Mouse (Mus musculus) neutrophil, adult 5-6 weeks (primary cell): ENCODE data around the gene Gm7247. TPM values are rescaled to one million over a fixed set of nuclear protein-coding genes. Genes with fewer than 3 reads are reported as not detected.
"Not testable (repeated sequence)": the region's sequence is repeated elsewhere in the genome, so short reads cannot be mapped to it uniquely, and the experiment has no call there.

ENCODE experiments used
- ATAC-seq: fragments of 151-379, 151-347 bp; 2 replicates; pipeline ENCODE4 v1.8.0; 2017; ENCODE audit warnings: mild to moderate bottlenecking, moderate TSS enrichment; ENCODE audit not compliant: insufficient number of reproducible peaks, poor library complexity, low FRiP score, severe bottlenecking; ENCODE audit errors: extremely low read depth
- total RNA-seq: library from RNA; stranded (forward); fragments of 200-1000 nt; gene quantifications from 2 replicates; pipeline ENCODE4 v1.2.3, GENCODE M21; 2017

Gene Gm7247
- total RNA-seq: not detected in 2 replicates

DNA sequence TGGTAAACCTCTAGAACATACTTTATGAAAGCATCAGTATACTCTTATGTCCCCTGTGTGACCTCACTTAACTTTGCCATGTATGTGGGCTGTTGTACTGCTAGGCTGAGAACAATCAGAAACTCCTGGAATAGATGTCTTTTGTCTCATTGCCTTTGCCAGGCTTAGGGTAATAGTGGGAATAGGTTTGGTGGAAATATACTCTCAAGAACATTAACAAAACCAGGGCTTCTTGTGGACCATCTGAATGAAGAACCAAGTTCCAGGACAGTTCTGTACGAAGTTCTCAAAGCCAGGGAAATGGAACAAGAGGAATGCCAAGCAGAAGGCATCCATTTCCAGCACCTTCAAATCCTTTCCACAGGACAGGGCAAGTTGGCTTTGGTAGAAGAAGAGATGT lies at the start of gene Gm7247:
Gene Gm7247, plus strand, starts transcription at position 301 of the 400 bp plus-strand sequence.
- ATAC-seq: no peak

DNA sequence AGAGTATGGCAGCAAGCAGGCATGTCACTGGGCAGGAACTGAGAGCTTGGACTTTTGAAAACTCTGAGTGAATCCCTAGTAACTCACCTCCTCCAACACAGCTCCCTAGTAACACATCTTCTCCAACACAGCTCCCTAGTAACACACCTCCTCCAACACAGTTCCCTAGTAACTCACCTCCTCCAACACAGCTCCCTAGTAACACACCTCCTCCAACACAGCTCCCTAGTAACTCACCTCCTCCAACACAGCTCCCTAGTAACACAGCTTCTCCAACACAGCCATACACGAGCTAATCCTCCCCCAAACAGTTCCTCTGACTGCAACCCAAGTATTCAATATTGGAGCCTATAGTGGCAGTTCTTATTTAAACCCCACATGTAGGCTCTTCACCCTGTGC lies 37.6 kb upstream of the Gm7247 start:
- no peak for ATAC-seq

DNA sequence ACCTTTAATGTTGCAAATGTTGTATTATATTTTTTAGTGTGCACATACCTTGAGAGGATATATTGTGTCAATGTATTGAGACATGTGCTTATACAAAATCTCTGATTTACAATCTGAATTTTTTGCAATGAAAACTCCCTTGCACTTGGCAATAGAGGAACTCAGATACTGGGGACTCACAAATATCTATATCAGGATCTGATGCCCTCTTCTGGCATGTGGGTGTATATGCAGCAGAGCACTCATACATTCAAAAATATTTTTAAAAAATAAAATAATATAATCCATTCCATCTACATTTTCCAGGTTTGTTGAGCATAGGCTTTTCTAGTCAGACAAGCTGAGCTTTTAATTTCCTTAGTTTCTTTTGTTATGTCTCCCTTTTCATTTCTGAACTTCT lies 15.5 kb upstream of the Gm7247 start:
- ATAC-seq: no peak

DNA sequence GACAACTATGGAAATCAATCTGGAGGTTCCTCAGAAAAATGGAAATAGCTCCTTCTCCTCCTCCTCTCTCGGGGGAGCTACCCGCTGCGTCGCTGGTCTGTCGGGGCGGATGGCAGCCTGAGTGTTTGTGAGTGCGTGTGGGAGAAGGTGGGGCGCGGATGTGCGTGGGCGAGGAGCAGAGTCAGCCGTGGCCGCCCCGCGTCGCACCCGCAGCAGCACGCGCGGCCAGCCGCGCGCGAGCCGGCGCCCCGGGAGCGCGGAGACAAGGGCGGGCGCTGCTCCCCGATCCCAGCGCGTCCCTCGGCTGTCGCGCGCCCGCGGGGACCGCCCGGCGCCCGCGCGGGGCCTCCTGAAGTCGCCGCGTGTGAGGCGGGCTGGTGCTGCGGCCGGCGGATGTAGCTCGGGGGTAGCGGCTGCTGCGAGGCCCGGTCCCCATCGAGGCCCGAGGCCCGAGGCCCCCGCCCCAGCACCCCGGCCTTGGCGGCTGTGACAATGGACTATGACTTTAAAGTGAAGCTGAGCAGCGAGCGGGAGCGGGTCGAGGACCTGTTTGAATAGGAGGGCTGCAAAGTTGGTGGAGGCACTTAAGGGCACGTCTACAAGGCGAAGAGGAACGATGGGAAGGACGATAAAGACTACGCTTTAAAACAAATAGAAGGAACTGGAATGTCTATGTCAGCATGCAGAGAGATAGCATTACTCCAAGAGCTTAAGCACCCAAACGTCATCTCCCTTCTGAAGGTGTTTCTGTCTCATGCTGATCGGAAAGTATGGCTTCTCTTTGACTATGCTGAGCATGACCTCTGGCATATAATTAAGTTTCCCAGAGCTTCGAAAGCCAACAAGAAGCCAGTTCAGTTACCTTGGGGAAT lies 3.2 kb upstream of the Gm7247 start:
- no peak for ATAC-seq

DNA sequence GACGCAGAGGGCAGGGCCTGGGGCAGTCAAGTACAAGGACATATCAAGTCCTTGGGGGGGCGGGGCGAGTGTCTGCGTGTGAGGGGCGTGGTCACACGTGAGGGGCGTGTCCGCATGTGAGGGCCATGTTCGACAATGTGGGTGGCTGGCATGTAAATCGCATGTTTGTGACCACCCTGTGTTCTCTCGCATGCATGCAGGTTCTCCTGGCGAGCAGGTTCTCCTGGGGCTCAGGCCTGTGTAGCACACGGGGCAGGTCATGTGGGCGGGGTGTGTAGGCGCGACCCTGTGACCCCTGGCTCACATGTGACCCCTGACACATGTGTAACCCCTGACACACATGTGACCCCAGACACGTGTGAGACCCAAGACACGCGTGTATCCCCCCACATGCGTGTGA lies 21.2 kb downstream of the Gm7247 start:
- ATAC-seq: no peak

DNA sequence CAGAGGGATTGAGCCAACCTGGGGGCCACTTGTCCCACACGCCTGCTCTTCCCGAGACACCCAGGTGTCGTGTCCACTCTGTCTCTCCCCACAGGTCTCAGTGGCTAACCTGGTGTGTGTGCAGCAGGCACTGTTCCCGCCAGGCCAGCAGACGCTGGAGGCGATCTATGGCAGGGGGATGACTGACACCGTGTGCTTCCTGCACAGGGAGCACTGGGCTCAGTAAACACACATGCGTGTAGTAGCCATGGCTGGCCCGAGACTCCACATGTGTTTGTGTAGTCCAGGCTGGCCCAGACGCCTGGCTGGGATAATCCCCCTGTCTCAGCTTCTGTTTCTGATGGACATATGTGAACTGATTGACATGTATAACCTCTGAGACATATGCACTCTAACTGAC lies 22.8 kb downstream of the Gm7247 start:
- ATAC-seq: no peak

DNA sequence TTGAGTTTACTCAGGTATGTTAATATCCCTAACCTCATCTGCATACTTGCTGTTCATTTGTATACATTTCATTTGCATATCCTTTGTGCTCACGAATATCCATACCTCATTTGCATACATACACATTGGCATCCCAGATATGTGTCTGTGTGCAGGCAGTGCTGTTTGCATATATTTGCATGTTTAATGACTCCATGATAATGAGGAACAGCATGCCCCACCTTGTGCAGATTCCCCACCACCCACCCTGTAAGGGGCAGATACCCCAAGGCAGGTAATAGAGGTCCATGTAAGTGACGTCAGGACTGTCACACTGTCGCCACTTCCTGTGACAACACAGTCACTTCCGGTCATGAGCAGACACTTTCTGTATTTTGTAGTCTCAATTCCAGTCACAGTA lies 24.2 kb downstream of the Gm7247 start:
- ATAC-seq: no peak

DNA sequence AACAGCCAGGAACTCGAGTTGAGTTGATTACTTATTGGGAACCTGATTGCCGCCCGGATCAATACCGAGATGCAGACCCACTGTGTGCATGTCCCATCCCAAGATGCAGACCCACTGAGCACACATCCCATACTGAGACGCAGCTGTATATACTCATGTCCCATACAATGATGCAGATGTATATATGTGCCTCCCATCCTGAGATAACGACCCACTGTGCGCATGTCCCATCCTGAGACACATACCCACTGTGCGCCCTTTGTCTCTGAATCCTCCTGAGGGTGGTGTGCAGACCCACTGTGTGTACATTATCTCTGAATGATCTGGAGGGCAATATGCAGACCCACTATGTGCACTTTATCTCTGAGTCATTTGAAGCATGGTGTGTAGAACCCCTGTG lies 26.2 kb downstream of the Gm7247 start:
- no peak for ATAC-seq

DNA sequence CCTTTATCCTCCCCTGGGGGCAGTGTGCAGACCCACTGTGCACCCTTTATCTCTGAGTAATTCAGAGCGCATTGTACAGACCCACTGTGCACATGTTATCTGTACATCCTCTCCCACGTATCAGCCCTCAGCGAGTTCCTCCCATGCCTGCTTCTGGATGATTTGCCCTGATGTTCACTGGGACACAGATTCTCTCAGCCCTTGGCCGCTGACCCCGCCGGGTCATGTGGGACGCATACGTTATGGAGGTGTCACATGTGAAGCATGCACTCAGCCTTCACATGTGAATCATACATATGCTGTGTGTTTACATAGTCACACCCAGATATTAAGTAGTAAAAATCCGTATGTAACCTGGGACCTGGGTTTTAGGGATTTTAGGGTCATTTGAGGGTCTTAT lies 26.7 kb downstream of the Gm7247 start:
- no peak for ATAC-seq

DNA sequence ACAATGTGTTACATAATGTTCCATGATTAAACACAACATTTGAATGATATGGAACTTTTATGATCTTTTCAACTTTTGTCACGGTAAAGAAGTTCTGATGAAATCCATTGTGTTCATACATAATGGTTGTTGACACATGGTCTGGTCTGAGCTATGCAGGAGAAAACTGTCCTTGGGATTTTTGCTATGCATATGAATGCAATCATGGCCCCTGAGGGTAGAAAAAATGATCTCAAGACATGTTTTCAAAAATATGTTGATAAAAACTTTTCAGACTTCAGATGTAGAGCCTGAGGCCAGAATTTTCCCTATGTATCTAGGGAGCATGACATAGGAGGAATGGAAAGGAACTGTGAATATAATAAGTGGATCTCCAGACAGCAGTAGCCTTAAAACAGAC lies 49.0 kb downstream of the Gm7247 start, which contains the start of gene Vmn2r88:
Gene Vmn2r88, plus strand, starts transcription at position 301 of the 400 bp plus-strand sequence.
- no peak for ATAC-seq

DNA sequence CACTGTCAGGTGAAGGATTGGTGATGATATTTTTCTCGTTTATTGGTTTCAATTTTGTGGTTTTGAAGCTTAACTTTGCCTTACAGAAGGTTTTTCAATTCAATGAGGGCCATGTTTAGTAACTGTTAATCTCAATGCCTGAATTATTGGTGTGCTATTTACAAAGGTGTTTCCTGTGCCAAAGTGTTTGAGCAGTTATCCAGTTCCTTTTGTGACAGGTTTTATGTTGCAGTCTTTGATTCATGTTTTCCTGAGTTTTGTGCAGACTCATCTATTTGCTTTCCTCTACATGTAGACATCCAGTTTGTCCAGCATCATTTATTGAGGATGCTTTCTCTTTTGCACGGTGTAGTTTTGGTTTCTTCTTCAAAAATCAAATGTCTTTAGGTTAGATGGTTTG lies 62.3 kb downstream of the Gm7247 start:
- ATAC-seq: no peak

DNA sequence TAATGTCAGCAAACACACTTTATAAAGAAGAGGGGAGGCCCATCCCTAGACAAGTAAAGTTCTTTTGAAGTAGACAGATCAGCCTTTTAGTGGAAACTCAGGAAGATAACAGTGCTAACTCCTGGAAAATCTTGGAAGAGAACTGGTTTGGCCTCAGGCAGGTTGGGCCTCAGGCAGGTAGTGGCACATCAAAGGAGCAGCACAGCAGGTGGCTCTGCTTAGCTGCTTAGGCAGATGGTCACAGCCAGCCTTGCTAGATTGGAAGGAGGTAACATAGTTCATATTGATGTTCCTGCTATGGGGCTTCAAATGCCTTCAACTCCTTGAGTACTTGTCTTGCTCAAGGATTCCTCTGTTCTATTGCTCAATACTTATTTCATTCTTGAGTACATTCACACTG lies 68.6 kb downstream of the Gm7247 start:
- not testable (repeated sequence) for ATAC-seq

DNA sequence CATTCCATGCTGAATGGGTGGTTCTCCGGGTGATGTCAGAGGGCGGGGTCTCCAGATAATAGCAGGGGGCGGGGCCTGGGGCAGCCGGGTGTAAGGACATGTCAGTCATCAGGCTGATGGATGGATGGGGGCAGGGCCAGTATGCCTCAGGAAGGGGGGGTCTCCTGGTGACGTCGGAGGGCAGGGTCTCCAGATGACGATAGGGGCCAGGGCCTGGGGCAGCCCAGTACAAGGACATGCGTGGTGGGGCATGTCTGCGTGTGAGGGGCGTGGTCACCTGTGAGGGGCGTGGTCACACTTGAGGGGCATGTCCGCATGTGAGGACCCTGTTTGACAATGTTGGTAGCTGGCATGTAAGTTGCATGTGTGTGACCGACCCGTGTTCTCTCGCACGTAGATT lies 73.0 kb downstream of the Gm7247 start:
- no peak for ATAC-seq

DNA sequence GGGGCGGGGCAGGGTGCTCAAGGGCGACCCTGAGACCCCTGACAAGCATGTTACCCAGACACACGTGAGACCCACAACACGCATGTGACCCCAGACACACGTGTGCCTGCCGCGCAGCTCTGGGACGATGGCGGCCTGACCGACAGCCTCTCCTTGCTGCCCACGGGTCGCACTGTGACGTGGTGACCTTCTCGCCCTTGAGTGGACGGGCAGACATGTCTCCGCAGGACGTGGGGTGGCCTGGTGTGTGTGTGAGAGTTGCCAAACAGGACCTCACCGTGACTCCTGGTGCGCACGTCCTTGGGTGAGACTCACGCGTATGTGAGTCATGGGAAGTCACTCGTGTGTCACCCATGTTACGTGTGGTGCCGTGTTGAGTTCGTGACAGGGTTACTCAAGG lies 73.5 kb downstream of the Gm7247 start:
- no peak for ATAC-seq

DNA sequence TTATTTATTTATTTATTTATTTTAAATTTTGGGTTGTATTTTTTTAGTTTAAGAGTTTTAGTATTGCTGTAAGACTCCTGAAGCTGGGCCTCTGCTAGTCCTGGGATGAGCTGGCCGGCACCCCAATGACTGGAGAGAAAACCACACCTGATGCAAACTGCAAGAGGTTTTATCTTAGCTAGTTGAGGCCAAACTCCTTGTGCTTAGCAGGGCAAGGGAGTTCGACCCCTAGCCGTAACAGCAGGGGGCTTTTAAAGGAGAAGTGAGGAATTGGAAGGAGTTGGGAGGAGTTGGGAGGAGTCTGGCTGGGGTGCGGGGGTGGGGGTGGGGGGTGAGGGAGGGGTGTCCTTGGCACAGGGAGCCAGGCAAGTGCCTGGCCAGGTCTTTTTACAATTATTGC lies 77.4 kb downstream of the Gm7247 start:
- ATAC-seq: no peak

DNA sequence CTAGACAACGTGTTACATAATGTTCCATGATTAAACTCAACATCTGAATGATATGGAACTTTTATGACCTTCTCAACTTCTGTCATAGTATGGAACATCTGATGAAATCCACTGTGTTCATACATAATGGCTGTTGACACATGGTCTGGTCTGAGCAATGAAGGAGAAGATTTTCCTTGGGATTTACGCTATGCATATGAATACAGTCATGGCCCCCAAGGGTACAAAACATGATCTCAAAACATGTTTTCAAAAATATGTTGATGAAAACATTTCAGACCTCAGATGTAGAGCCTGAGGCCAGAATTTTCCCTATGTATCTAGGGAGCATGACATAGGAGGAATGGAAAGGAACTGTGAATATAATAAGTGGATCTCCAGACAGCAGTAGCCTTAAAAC lies 90.0 kb downstream of the Gm7247 start, which contains the start of gene Vmn2r89:
Gene Vmn2r89, plus strand, starts transcription at position 301 of the 400 bp plus-strand sequence.
- not testable (repeated sequence) for ATAC-seq

DNA sequence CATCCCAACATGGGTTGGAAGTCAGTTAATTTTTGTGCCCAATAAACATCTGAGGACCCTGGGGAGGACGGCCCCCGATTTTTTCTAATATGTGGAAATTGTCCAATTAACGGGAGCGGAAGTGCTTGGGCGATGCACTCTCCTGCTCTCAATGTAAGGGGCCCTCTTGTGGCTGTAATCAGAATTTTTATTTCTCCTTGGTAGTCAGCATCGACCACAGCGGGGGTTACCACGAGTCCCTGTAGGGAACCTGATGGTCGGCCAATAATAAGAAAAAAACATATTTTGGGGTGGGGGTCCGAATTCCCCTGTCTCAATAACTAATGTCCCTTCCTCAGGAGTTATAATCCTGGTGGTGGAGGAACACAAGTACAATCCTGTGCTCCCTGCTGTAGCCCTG lies 118.7 kb downstream of the Gm7247 start:
- not testable (repeated sequence) for ATAC-seq

DNA sequence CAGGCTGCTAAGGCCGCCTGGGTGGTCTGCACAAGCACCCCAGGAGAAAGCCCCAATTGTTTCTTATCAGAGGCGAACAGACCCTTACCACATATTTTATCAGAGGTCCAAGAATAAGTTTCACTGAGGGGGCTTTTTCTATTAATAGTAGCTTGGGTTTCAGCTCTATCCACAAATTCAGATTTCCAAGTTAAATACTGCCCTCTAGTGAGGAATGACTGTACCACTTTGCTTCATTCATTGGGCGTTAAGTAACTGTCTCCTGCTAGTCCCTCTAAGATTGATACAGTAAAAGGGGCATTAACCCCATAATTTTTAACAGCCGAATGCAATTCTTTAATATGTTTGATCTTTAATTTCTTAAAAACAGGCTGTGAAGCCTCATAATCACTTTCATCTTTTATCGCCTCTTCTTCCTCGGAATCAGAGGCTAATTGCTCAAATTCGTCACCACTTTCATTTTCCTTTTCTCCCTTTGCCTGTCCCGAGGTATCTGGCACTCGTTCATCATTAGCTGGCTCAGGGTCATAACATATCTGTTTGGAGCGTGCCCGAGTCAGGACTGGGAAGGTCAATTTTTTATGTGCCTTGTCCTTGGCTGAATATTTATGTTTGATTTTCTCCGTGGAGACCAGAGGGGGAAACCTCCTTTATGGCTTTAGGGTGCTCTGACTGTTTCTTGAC lies 119.9 kb downstream of the Gm7247 start:
- ATAC-seq: not testable (repeated sequence)

DNA sequence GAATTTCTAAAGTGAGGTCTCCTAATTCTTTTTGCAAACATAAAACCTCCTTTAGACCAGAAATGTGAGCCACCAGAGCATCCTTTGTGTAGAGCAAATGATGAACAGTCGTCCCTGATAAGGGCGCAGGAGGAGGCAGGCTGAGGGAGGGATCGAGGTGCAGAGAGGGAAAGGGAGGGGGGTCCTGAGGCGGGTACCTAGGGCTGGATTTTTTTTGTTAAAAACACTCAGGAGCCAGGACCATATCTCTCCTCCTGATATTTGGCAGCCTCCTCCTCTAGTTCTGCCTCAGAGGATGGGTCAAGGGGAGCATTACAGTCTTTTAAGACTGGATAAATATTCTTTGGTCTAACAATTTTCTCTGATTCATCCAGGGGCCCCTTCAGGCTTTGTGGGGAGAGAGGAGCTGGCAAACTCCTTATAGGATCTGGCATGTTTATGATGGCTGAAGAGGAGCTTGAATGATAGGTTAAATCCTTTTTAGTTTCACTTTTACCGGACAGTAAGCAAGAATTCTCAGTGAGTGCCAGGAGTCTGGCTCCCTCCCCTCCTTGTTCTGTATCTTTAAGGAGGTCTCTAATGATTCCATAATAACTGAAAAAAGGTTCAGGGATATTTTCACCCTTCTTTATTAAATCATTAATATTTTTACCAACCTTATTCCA lies 120.6 kb downstream of the Gm7247 start:
- ATAC-seq: no peak

DNA sequence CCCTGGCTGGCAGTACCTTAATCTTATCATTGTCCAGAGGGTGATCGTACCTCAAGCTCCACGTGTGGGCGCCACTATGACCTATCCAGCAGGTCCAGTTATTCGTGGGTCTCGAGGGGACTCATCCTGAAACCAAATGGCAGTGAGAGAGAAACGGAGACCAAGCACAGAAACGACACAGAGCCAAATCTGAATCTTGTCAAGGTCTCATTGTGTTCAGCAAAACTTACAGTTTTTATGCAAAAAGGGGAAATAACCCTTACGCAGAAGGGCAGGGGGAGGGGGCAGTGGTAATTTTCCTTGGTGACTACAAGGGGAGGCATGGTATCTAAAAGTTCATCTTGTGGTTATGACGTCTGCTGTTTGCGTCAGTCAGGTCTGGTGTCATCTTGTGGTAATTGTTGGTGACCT lies 121.4 kb downstream of the Gm7247 start:
- not testable (repeated sequence) for ATAC-seq
